Mouse (Mus musculus): ENCODE measurements at regions not wholly inside any gene's neighbourhood (a gene's known extent, or its start where the extent isn't known, plus 50 kb on each side); places are given as distances from the start of the nearest gene placed in this dataset.

- ATAC-seq (replicated peaks; ENCODE audit: poor library complexity, severe bottlenecking): peak; percentile 84
Observed at GRCm38 (mm10) chr1:26573798-26574450, 113.3 kb downstream of the 4931408C20Rik start.

GRCm38 (mm10) chr1:26559505-26559904 is 127.8 kb downstream of the 4931408C20Rik start:
- ATAC-seq (replicated peaks; ENCODE audit: poor library complexity, severe bottlenecking): no peak

- ATAC-seq (replicated peaks; ENCODE audit: poor library complexity, severe bottlenecking): no peak
Observed at GRCm38 (mm10) chr1:26524537-26524936, 162.7 kb downstream of the 4931408C20Rik start.

DNA sequence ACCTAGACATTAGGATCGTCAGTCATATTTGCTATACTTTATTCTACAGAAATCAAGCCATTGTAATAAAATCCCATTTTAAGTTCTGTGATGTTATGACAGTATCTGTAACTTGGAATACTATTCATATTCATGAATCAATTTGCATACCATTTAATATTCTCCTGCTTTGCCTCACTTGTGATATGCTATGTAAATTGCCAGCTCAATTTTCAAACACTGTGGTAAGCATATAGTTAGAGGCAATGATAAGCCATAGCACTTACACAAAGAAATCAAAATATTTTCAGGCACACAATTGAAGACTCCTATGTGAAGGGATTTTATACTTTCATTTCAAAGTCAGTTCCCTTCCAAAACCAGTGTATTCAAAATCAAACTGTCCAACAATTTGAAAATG is 175.9 kb downstream of the 4931408C20Rik start:
- ATAC-seq (replicated peaks; ENCODE audit: poor library complexity, severe bottlenecking): no peak

Measured in granulocyte monocyte progenitor cell, adult 5-6 weeks (primary cell).